Mouse (Mus musculus) gonadal fat pad, adult 2 months (tissue): ENCODE measurements at regions not wholly inside any gene's neighbourhood (a gene's known extent, or its start where the extent isn't known, plus 50 kb on each side); places are given as distances from the start of the nearest gene placed in this dataset.

Experiments used
- DNase-seq: peaks from one replicate; pipeline ENCODE4 v3.0.0-alpha.2; 2012; ENCODE audit warnings: low read depth

DNA sequence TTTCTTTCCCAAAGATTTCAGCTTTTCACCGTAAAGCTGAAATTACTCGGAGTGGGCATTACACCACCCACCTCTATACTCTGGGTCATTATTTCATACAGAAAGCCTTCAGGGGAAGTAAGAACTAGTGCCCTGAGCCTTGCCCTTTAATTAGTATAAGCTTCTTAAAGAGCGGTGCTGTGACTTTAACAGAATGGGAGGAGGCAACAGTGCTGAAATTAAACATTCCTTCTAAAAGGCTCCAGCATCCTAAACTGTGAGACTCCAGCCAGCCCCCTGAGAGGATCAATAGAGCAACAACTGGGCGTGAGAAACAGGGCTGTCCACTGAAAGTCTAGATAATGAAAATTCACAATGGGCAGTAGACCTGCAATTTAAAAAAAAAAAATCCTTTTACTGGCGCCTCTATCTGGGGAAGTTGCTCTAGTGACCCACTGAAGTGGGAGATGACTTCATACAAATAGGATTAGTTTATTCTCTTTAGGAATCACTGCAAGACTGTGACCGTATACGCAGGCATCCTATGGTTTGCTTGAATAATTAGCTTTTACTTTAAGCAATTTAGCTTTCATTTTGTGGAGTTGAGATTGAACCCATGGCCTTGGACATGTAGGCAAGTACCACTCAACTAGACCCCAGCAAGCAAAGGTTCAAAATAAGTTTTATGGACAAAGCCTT, 233.9 kb downstream of the Ube2cbp start:
- no peak for DNase-seq

DNA sequence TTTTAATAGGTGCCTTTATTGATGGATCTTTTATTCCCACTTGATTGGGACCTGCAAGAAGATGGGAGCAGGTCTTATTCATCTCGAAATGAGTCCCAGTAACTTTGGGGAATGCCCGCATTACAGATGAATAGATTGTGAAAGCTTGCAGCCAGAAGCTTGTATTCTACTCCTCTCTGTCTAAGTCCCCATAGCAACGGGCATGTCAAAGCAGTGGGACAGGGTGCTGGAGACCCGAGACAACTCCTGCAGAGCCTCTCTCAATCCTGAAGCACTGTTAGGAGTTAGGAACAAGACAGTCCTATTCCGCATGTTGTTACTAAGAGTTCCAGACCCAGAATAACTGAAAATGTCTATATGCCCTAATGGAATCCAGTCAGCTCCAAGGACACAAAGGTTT, 233.1 kb downstream of the Ube2cbp start:
- DNase-seq, result no peak

DNA sequence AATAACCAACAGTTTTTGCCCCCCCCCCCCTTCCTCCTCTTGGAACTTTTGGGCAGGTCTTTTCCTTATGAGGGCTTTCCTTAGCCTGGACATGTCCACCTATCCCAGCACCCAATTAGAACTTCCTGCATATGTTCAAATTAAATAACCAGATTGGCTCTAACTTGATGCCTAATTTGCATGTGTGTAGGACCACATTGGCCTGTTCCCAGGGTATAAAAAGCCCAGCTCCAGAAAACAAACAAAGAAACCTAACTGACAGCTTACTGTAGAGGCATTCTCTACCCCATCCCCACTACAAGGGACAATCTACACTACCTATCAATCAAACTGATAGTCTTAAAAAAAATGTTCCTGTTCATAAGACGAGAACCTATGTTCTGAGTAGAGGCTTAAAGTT, 232.6 kb downstream of the Ube2cbp start:
- DNase-seq, result no peak

DNA sequence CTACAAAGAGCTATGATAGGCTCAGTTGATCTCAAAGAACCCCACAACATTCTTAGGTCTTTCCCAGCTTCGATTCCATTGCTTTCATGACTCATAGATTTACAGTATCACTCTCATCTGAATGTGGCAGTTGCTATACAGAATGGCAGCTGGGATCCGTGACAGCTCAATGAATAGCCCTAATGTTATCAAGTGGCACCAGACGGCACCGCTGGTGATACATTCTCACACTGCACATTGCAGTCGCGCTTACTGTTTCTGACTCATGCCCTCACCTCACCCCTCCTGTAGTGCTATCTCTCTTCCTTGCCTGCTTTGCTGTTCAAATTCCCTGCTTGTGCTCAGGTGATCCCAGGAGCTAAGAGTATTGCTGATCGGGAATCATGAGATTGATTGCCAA, 231.0 kb downstream of the Ube2cbp start:
- DNase-seq, result no peak

DNA sequence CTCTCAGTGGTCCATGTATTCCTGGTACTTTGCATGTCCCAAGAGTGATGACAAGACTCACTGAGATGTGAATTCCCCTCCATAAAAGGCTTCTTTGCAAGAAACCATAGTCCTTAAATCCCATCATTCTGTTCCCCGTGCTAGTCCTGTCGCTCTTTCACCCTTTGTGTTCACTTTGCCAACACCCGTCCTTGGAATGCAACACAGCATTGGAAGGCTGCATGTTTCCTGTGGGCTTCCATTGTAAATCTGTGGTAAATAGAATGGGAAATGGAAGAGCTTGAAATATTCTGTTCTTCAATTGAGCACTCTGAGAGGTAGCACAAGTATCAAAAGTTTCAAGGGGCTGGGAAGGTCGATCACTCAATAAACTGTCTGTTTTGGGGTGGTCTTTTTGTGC, 226.1 kb downstream of the Ube2cbp start:
- no peak for DNase-seq

DNA sequence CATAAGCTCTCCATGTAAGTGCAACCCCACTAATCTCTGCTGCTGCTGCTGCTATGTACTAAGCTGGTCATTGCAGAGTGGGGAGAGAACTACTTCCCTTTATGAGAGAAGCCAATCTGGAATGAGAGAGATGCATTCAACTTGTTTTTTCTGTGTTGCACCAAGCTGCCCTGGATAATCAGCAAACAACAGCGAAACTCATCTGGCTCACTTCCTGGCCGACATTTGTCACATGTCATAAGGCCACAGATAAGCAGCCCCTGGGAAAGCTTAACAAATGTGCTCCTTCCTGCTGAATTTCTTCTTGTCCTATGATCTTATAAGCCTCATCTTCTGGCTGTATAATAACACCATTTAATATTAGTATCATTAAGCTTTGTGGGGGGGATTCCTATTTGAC, 224.5 kb downstream of the Ube2cbp start:
- no peak for DNase-seq

DNA sequence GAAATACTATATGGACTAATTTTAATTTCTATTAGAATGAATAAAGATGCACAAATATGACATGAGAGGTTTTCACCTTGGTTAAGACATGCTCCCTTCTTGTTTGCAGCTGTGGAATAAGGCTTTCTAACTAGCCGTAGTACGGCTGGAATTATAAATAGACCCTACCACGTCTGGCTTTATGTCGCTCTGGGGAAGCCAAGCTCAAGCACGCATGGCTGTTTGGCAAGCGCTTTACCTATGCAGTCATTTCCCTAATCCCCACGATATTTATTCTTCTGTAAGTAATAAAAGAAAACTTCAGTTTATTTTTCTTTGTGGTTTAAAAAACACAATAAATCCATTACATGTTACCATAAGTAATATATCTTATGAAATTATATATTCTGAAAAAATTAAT, 223.9 kb downstream of the Ube2cbp start:
- DNase-seq, result no peak

DNA sequence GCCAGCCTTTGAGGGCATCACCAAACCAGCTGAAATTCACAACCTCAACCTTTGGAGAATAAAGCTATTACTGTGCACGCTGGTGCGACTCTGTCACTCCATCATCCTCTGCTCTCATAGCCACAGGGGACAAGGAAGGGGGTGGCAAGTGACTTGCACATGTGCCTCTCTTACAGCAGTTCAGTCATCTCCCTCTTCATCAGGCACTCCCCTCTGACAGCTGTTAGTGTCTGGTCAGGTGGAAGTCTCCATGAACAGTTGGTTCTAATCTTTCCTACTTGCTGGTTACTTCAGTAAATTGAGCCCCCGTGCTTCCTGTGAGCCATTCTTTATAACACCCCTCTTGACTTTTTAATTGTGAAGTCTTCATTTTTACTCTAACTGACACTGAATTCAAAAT, 214.6 kb downstream of the Ube2cbp start:
- DNase-seq, result no peak

DNA sequence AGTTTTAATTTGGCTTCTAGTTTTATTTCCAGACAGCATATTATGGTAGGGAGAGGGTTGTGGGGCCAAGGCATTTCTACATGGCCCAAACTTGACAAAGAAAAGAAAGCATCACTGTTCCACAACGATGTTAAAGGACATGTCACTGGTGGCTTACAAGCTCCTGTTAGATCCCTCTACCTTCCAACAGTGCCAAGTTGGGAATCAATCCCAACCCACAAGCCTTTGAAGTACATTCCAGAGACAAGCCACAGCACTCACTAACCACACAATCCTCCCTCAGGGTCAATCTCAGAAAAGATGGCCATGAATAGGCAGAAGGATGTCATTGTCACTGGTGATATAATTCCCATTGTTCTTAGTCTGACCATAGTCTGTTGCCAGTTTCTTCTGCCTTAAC, 213.4 kb downstream of the Ube2cbp start:
- DNase-seq, result no peak
